In genomic region chr11:101911855-101912579, GRCm38 (mm10) we compare ENCODE assay signal across 9 mouse cellular contexts. TPM values are rescaled to one million over a fixed set of nuclear protein-coding genes. Genes with fewer than 3 reads are reported as not detected.
DNase-seq lines count a peak whose midpoint lies in the region; TF ChIP-seq lines count a peak whose summit lies in the region.
"Had no signal": no experiment of that assay in that cellular context is flagged by ENCODE, and none has a peak within 500 bp of the region (broad histone marks: within the 10 kb centered on the region; RNA-seq: fewer than 3 reads in every experiment).

No protein-coding gene starts in this region.

- no peak for TF ChIP-seq POLR2A in heart, adult 2 months (IDR thresholded peaks at IDR 0.05; ENCODE audit: insufficient read depth, low read depth, low read length)

- TF ChIP-seq EP300 in heart, adult 2 months (IDR thresholded peaks at IDR 0.05; ENCODE audit: insufficient read depth, low read depth, low read length) = no peak

- intact Hi-C loops in heart, adult 2 months (cut with DNase I) = loop anchor here (2.0 kb wide), 1 partner anchor 149 kb away; no protein-coding TSS in a partner anchor
- intact Hi-C loops in heart, postnatal 25 days (cut with DNase I) = loop anchor here (2.0 to 10.0 kb wide), 2 partner anchors 143 to 149 kb away; no protein-coding TSS in a partner anchor
- intact Hi-C loops in gastrocnemius, postnatal 14 days (cut with DNase I; ENCODE audit: low total_unique reads) = loop anchor here (2.0 kb wide), 1 partner anchor 99 kb away; no protein-coding TSS in a partner anchor

- H3K4me1 ChIP-seq in heart, adult 2 months (ENCODE audit: control insufficient read depth, insufficient read depth, low read length) = no peaks in the 10 kb centered on the region
- H3K4me1 ChIP-seq: neural tube, embryonic 12.5 days had no signal

- no peak overlapping the region for H3K27ac ChIP-seq in heart, adult 2 months
- H3K27ac ChIP-seq: neural tube, embryonic 12.5 days had no signal

- no peak overlapping the region for H3K9ac ChIP-seq in heart, adult 2 months (ENCODE audit: low read depth, low read length)
- H3K9ac ChIP-seq: neural tube, embryonic 12.5 days had no signal

- peak; percentile 85 for TF ChIP-seq CTCF in heart, adult 2 months (IDR thresholded peaks at IDR 0.05)

- peak in 1 of 2 experiments; percentile 55 for DNase-seq in heart, adult 2 months
- DNase-seq in heart, postnatal 25 days (ENCODE audit: low spot score) = no peak
- DNase-seq in 416B (ENCODE audit: low read depth) (peak; percentile 38), R1 (ENCODE audit: low read depth, low spot score) (peak; percentile 74)
- DNase-seq in lung, postnatal 14 days = peak; percentile 65
- DNase-seq in gastrocnemius, postnatal 14 days = no peak
- DNase-seq in ovary, postnatal 10 days (ENCODE audit: low spot score) = no peak
- DNase-seq in urinary bladder, adult 2 months (ENCODE audit: low spot score) = no peak

- H3K4me3 ChIP-seq in heart, adult 2 months = no peak overlapping the region
- H3K4me3 ChIP-seq: neural tube, embryonic 12.5 days had no signal

- 78% methylated on average over 4 of the region's 4 CpGs for WGBS in heart, adult 2 months

- H3K36me3 ChIP-seq in heart, adult 2 months (ENCODE audit: control insufficient read depth, insufficient read depth, low read length) = no peaks in the 10 kb centered on the region
- H3K36me3 ChIP-seq: neural tube, embryonic 12.5 days had no signal

- no peaks in the 10 kb centered on the region for H3K27me3 ChIP-seq in heart, adult 2 months (ENCODE audit: control insufficient read depth, insufficient read depth, low read length)

- H3K79me2 ChIP-seq in heart, adult 2 months (replicated peaks; ENCODE audit: control insufficient read depth, insufficient read depth, low read length) = no peaks in the 10 kb centered on the region

RNA-seq across cellular contexts. Expression of gene Meox1, which starts 17.8 kb away (rescaled TPM):
- 1 to 10 TPM; 5.6 to 7.3 TPM for total RNA-seq in heart, adult 2 months (2021)
- 7.2 and 15.1 TPM in 2 replicates for polyA plus RNA-seq in heart, adult 2 months (2012; rRNA removed)
- 1 to 10 TPM; 7.8 to 9.9 TPM for total RNA-seq in heart, postnatal 25 days (2021)
- total RNA-seq in gastrocnemius, postnatal 14 days (2021) = 10 to 100 TPM in 1 of 2 experiments, 1 to 10 TPM in 1; 8.6 to 10.8 TPM
- polyA plus RNA-seq in urinary bladder, adult 2 months (2012; rRNA removed) = 2.8 and 2.9 TPM in 2 replicates

RNA-seq across cellular contexts. Expression of gene Sost, which starts 54.8 kb away (rescaled TPM):
- total RNA-seq in heart, adult 2 months (2021) = 1 to 10 TPM; 2.1 to 3.2 TPM
- 5.8 and 7.0 TPM in 2 replicates for polyA plus RNA-seq in heart, adult 2 months (2012; rRNA removed)
- total RNA-seq in heart, postnatal 25 days (2021) = 1 to 10 TPM; 1.5 to 1.6 TPM
- total RNA-seq in gastrocnemius, postnatal 14 days (2021) = not detected
- polyA plus RNA-seq in urinary bladder, adult 2 months (2012; rRNA removed) = 0.03 TPM in 1 of 2 replicates, not detected in the other

Comparison
In these comparisons a context has a peak if more than half of its experiments do, and no peak if none do; other contexts are left out.
1. DNase-seq: peak in 416B (single experiment), R1 (single experiment) and lung, postnatal 14 days (single experiment); none in heart, postnatal 25 days (single experiment), gastrocnemius, postnatal 14 days (single experiment), ovary, postnatal 10 days (single experiment) and urinary bladder, adult 2 months (single experiment).